Mouse (Mus musculus) MEL (cell line): ENCODE data around the gene Ccdc57. TPM values are rescaled to one million over a fixed set of nuclear protein-coding genes. Genes with fewer than 3 reads are reported as not detected.

Experiments
- DNase-seq: peaks from one replicate; pipeline ENCODE4 v3.0.0; 2011; ENCODE audit warnings: low read depth, low spot score
- H3K27ac ChIP-seq: 2 replicates; pipeline ENCODE4 v1.5.1; 2012; ENCODE audit warnings: low read depth, mild to moderate bottlenecking, control low read depth, low read length, moderate library complexity; ENCODE audit not compliant: control insufficient read depth
- H3K27me3 ChIP-seq, 2 experiments: fragments of 150-350 bp in 1 of 2; sonication (generic) in 1 of 2; 2 replicates each; pipeline ENCODE4 v1.6.1; 2012; ENCODE audit warnings: low read length in 2 of 2, mild to moderate bottlenecking in 2 of 2, improper control_type of control experiment in 1 of 2, moderate library complexity in 1 of 2; ENCODE audit not compliant: insufficient read depth in 2 of 2, control insufficient read depth in 1 of 2
- H3K36me3 ChIP-seq, 2 experiments: 2 replicates each; pipeline ENCODE4 v1.6.1; 2012 to 2014; ENCODE audit warnings: low read length in 2 of 2, improper control_type of control experiment in 1 of 2, inconsistent platforms in 1 of 2, mild to moderate bottlenecking in 1 of 2; ENCODE audit not compliant: insufficient read depth in 2 of 2, control insufficient read depth in 1 of 2
- H3K4me1 ChIP-seq, 2 experiments: fragments of 150-350 bp in 1 of 2; sonication (generic) in 1 of 2; 2 replicates each; pipeline ENCODE4 v1.6.1; 2012; ENCODE audit warnings: low read length in 2 of 2, improper control_type of control experiment in 1 of 2, mild to moderate bottlenecking in 1 of 2; ENCODE audit not compliant: insufficient read depth in 2 of 2, control insufficient read depth in 1 of 2
- H3K4me3 ChIP-seq, 2 experiments: fragments of 150-350 bp in 1 of 2; sonication (generic) in 1 of 2; 2 replicates each; pipeline ENCODE4 v1.5.1; 2012; ENCODE audit warnings: low read depth in 2 of 2, low read length in 2 of 2, mild to moderate bottlenecking in 2 of 2, moderate library complexity in 2 of 2, control low read depth in 1 of 2, improper control_type of control experiment in 1 of 2; ENCODE audit not compliant: control insufficient read depth in 1 of 2, insufficient read depth in 1 of 2
- H3K79me2 ChIP-seq: 2 replicates; pipeline ENCODE4 v1.6.1; 2012; ENCODE audit warnings: mild to moderate bottlenecking, low read length, moderate library complexity; ENCODE audit not compliant: control insufficient read depth, poor library complexity, insufficient read depth
- H3K9ac ChIP-seq: 2 replicates; pipeline ENCODE4 v1.6.1; 2012; ENCODE audit warnings: low read depth, mild to moderate bottlenecking, control low read depth, low read length, moderate library complexity; ENCODE audit not compliant: control insufficient read depth, poor library complexity, severe bottlenecking
- H3K9me3 ChIP-seq: fragments of 150-350 bp; sonication (generic); replicated peaks from 2 replicates; pipeline ENCODE4 v1.6.1; 2012; ENCODE audit warnings: mild to moderate bottlenecking, low read length, improper control_type of control experiment, moderate library complexity; ENCODE audit not compliant: insufficient read depth
- ETS1 ChIP-seq: IDR thresholded peaks from 2 replicates; pipeline ENCODE4 v1.6.1; 2012; ENCODE audit warnings: low read depth, mild to moderate bottlenecking, inconsistent platforms, low read length, improper control_type of control experiment, moderate library complexity
- HCFC1 ChIP-seq: IDR thresholded peaks from 2 replicates; pipeline ENCODE4 v1.6.1; 2012; ENCODE audit warnings: low read depth, mild to moderate bottlenecking, inconsistent platforms, low read length, improper control_type of control experiment, moderate library complexity
- JUND ChIP-seq: IDR thresholded peaks from 2 replicates; pipeline ENCODE4 v1.6.1; 2011; ENCODE audit warnings: low read depth, mild to moderate bottlenecking, improper control_type of control experiment, low read length
- MAFK ChIP-seq: IDR thresholded peaks from 2 replicates; pipeline ENCODE4 v1.6.1; 2011; ENCODE audit warnings: low read depth, mild to moderate bottlenecking, low read length, improper control_type of control experiment, borderline replicate concordance
- MAX ChIP-seq: IDR thresholded peaks from 2 replicates; pipeline ENCODE4 v1.6.1; 2011; ENCODE audit warnings: low read length, improper control_type of control experiment
- MAZ ChIP-seq: IDR thresholded peaks from 2 replicates; pipeline ENCODE4 v1.6.1; 2012; ENCODE audit warnings: low read depth, mild to moderate bottlenecking, inconsistent platforms, low read length, improper control_type of control experiment
- MXI1 ChIP-seq: IDR thresholded peaks from 2 replicates; pipeline ENCODE4 v1.6.1; 2011; ENCODE audit warnings: mild to moderate bottlenecking, low read depth, low read length, improper control_type of control experiment
- MYB ChIP-seq: IDR thresholded peaks from 2 replicates; pipeline ENCODE4 v1.6.1; 2011; ENCODE audit warnings: mild to moderate bottlenecking, low read depth, low read length, improper control_type of control experiment
- NRF1 ChIP-seq: IDR thresholded peaks from 2 replicates; pipeline ENCODE4 v1.6.1; 2014; ENCODE audit warnings: low read depth, mild to moderate bottlenecking, inconsistent platforms, low read length, improper control_type of control experiment, moderate library complexity; ENCODE audit not compliant: poor library complexity, insufficient read depth, severe bottlenecking
- POLR2AphosphoS2 ChIP-seq: IDR thresholded peaks from 2 replicates; pipeline ENCODE4 v1.6.1; 2011; ENCODE audit warnings: low read length, improper control_type of control experiment
- RAD21 ChIP-seq: IDR thresholded peaks from 2 replicates; pipeline ENCODE4 v1.6.1; 2011; ENCODE audit warnings: mild to moderate bottlenecking, low read depth, low read length, improper control_type of control experiment
- SIN3A ChIP-seq: IDR thresholded peaks from 2 replicates; pipeline ENCODE4 v1.6.1; 2012; ENCODE audit warnings: low read length, improper control_type of control experiment, inconsistent platforms
- TBP ChIP-seq: IDR thresholded peaks from 2 replicates; pipeline ENCODE4 v1.8.0; 2011; ENCODE audit warnings: low read depth, low read length, improper control_type of control experiment
- UBTF ChIP-seq: IDR thresholded peaks from 2 replicates; pipeline ENCODE4 v1.6.1; 2012; ENCODE audit warnings: low read depth, mild to moderate bottlenecking, inconsistent platforms, low read length, improper control_type of control experiment, moderate library complexity, borderline replicate concordance; ENCODE audit not compliant: insufficient read depth
- USF1 ChIP-seq: IDR thresholded peaks from 2 replicates; pipeline ENCODE4 v1.6.1; 2014; ENCODE audit warnings: low read depth, mild to moderate bottlenecking, inconsistent platforms, low read length, improper control_type of control experiment, moderate library complexity
- ZC3H11A ChIP-seq: IDR thresholded peaks from 2 replicates; pipeline ENCODE4 v1.6.1; 2012; ENCODE audit warnings: low read depth, mild to moderate bottlenecking, inconsistent platforms, low read length, improper control_type of control experiment
- ZKSCAN1 ChIP-seq: IDR thresholded peaks from 2 replicates; pipeline ENCODE4 v1.6.1; 2012; ENCODE audit warnings: low read depth, mild to moderate bottlenecking, inconsistent platforms, low read length, improper control_type of control experiment, moderate library complexity
- ZMIZ1 ChIP-seq: IDR thresholded peaks from 2 replicates; pipeline ENCODE4 v1.6.1; 2012; ENCODE audit warnings: low read depth, mild to moderate bottlenecking, inconsistent platforms, low read length, improper control_type of control experiment, moderate library complexity
- polyA plus RNA-seq, 2 experiments: library from polyadenylated mRNA; stranded (reverse) in 1 of 2; unstranded in 1 of 2; fragments of >175 nt in 1 of 2; fragments of >200 nt in 1 of 2; gene quantifications; 2 replicates each; pipeline versions ENCODE4 v1.2.1 to v1.2.4; 2012; ENCODE audit warnings: low replicate concordance in 2 of 2, low read depth in 1 of 2; ENCODE audit not compliant: insufficient read length in 2 of 2, insufficient read depth in 1 of 2, missing spikeins in 1 of 2
- total RNA-seq: library from RNA; depleted of rRNA; stranded (reverse); fragments of 300-350 nt; gene quantifications from 2 replicates; pipeline ENCODE4 v1.2.3, GENCODE M21; 2012

Gene Ccdc57
- total and polyA plus RNA-seq, 3 experiments = 5.3 to 7.4 TPM; not detected in 1

- H3K9me3 ChIP-seq = no peaks in the 10 kb centered on the region
- no peaks in the 10 kb centered on the region for H3K27me3 ChIP-seq
- peak; percentile 79 for DNase-seq
- H3K79me2 ChIP-seq = peaks cover 47% of the 10 kb centered on the region
- H3K4me1 ChIP-seq = peaks cover 0 to 20% of the 10 kb centered on the region in 2 experiments; a peak in 3 of 4 replicates
- H3K9ac ChIP-seq = peak overlapping the region; percentile 89
- H3K27ac ChIP-seq = peak overlapping the region; percentile 63
- H3K36me3 ChIP-seq = peaks cover 6 to 12% of the 10 kb centered on the region in 2 experiments; a peak in 3 of 4 replicates
- TF ChIP-seq MAZ (0 out of 2 replicates have a peak, but pooled peaks have one; percentile 18), MXI1 (peak; percentile 6; the same call in 1 of the 2 replicates), SIN3A (no peak; the same call in none of the 2 replicates), POLR2AphosphoS2 (no peak), HCFC1 (peak; percentile 10)
- peak overlapping the region; percentile 77 to 94 for H3K4me3 ChIP-seq
Measured at GRCm38 (mm10) chr11:120822831-120823550, 109.7 kb downstream of the Ccdc57 start.

GRCm38 (mm10) chr11:120822321-120822720, 110.4 kb downstream of the Ccdc57 start:
- H3K9ac ChIP-seq = peak overlapping the region; percentile 89
- H3K4me3 ChIP-seq = peak overlapping the region; percentile 77 to 94
- no peak overlapping the region for H3K27ac ChIP-seq
- H3K27me3 ChIP-seq = no peaks in the 10 kb centered on the region
- peaks cover 12 to 13% of the 10 kb centered on the region in 2 experiments for H3K36me3 ChIP-seq
- DNase-seq = no peak
- peaks cover 47% of the 10 kb centered on the region for H3K79me2 ChIP-seq
- H3K9me3 ChIP-seq = no peaks in the 10 kb centered on the region
- TF ChIP-seq TBP = no peak
- 0 out of 2 replicates have a peak, but pooled peaks have one; percentile 42 for TF ChIP-seq MXI1
- no peak for TF ChIP-seq MYB
- TF ChIP-seq, all 39 proteins: peak for 1
- H3K4me1 ChIP-seq = peaks cover 0 to 20% of the 10 kb centered on the region in 2 experiments; a peak in 3 of 4 replicates

- peak; percentile 28 for DNase-seq
- H3K4me1 ChIP-seq = peaks cover 0 to 20% of the 10 kb centered on the region in 2 experiments; a peak in 3 of 4 replicates
- H3K9me3 ChIP-seq = no peaks in the 10 kb centered on the region
- peak overlapping the region; percentile 89 for H3K9ac ChIP-seq
- no peak for TF ChIP-seq MAZ
- TF ChIP-seq RAD21 = no peak
- TF ChIP-seq MAFK = no peak
- no peak for TF ChIP-seq ZKSCAN1
- no peak for TF ChIP-seq ZMIZ1
- no peak for TF ChIP-seq USF1
- no peak for TF ChIP-seq UBTF
- no peak for TF ChIP-seq NRF1
- no peak for TF ChIP-seq ZC3H11A
- TF ChIP-seq TBP = no peak
- no peak for TF ChIP-seq HCFC1
- TF ChIP-seq ETS1 = no peak
- no peak for TF ChIP-seq MAX
- no peak for TF ChIP-seq MXI1
- TF ChIP-seq JUND = no peak
- TF ChIP-seq, all 39 proteins: peak for 0
- H3K27me3 ChIP-seq = no peaks in the 10 kb centered on the region
- peaks cover 47% of the 10 kb centered on the region for H3K79me2 ChIP-seq
- H3K36me3 ChIP-seq = peaks cover 12 to 20% of the 10 kb centered on the region in 2 experiments
- peak overlapping the region in 1 of 2 experiments; percentile 77; a peak in 3 of 4 replicates for H3K4me3 ChIP-seq
- no peak overlapping the region for H3K27ac ChIP-seq
Measured at GRCm38 (mm10) chr11:120821076-120821922, 111.4 kb downstream of the Ccdc57 start.
